Mouse (Mus musculus) small intestine, adult 2 months (tissue): Measurements from ENCODE around the gene Hoxa10.

Source experiments
- CTCF ChIP-seq: fragments of 200-500 bp; IDR thresholded peaks from 2 replicates; pipeline ENCODE4 v1.5.1; 2012; ENCODE audit warnings: low read depth, mild to moderate bottlenecking, control low read depth, inconsistent platforms, low read length, moderate library complexity, mixed read lengths; ENCODE audit not compliant: insufficient replicate concordance, insufficient read length; ENCODE audit errors: extremely low read depth
- POLR2A ChIP-seq: fragments of 200-500 bp; IDR thresholded peaks from 2 replicates; pipeline ENCODE4 v1.6.1; 2012; ENCODE audit warnings: low read depth, mild to moderate bottlenecking, control low read depth, inconsistent platforms, low read length, moderate library complexity

DNA sequence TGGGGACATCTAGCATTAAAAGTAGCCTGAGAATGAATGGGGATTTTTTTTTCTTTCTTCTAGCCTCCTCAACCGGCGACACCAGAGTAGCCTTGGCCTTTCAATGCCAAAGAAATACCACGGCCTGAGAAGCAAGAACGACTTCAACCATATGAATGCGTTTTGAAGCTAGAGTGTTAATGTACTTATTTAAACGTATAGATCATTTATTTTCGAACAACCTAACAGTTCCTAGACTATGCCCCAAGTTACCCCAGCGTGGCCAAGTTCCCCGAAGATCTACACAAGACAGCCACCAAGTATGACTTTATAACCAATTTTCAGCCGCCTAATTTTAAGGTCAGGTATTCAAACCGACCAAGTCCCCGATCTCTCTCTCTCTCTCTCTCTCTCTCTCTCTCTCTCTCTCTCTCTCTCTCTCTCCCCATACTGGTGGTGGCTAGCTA, 19.8 kb downstream of the Hoxa10 start:
- no peak for TF ChIP-seq CTCF
- TF ChIP-seq POLR2A, result no peak
